Mouse (Mus musculus) ES-Bruce4 (cell line): ENCODE measurements around the gene Mrpl52. TPM values are rescaled to one million over a fixed set of nuclear protein-coding genes. Genes with fewer than 3 reads are reported as not detected.

Source experiments
- H3K27ac ChIP-seq: 2 replicates; pipeline ENCODE4 v1.5.1; 2012; ENCODE audit warnings: low read length, inconsistent platforms; ENCODE audit not compliant: insufficient read depth
- H3K27me3 ChIP-seq: 2 replicates; pipeline ENCODE4 v1.6.1; 2012; ENCODE audit warnings: mild to moderate bottlenecking, low read length, inconsistent platforms; ENCODE audit not compliant: control insufficient read depth, poor library complexity, insufficient read depth, severe bottlenecking
- H3K36me3 ChIP-seq: 2 replicates; pipeline ENCODE4 v1.6.1; 2012; ENCODE audit warnings: inconsistent platforms, mild to moderate bottlenecking, low read length, moderate library complexity; ENCODE audit not compliant: control insufficient read depth, poor library complexity, insufficient read depth, severe bottlenecking
- H3K4me1 ChIP-seq: one replicate; pipeline ENCODE4 v1.8.1; 2011; ENCODE audit warnings: low read length; ENCODE audit not compliant: control insufficient read depth, insufficient read depth
- H3K4me3 ChIP-seq: 2 replicates; pipeline ENCODE4 v1.5.1; 2011; ENCODE audit warnings: low read depth, mild to moderate bottlenecking, low read length
- H3K9ac ChIP-seq: 2 replicates; pipeline ENCODE4 v1.6.1; 2012; ENCODE audit warnings: low read depth, mild to moderate bottlenecking, inconsistent platforms; ENCODE audit not compliant: poor library complexity, severe bottlenecking
- H3K9me3 ChIP-seq: replicated peaks from 2 replicates; pipeline ENCODE4 v1.6.1; 2012; ENCODE audit warnings: mild to moderate bottlenecking, low read length, inconsistent platforms; ENCODE audit not compliant: control insufficient read depth, poor library complexity, insufficient read depth, severe bottlenecking
- CTCF ChIP-seq: IDR thresholded peaks from one replicate; pipeline ENCODE4 v1.8.1; 2011; ENCODE audit warnings: low read depth, low read length
- EP300 ChIP-seq: IDR thresholded peaks from 2 replicates; pipeline ENCODE4 v1.6.1; 2011; ENCODE audit warnings: low read depth, low read length; ENCODE audit not compliant: insufficient read depth
- POLR2A ChIP-seq: IDR thresholded peaks from one replicate; pipeline ENCODE4 v1.8.1; 2011; ENCODE audit warnings: low read length; ENCODE audit not compliant: insufficient read depth
- polyA plus RNA-seq: library from polyadenylated mRNA; stranded (reverse); fragments of >200 nt; gene quantifications from 2 replicates; pipeline ENCODE4 v1.2.4, GENCODE M21; 2011; ENCODE audit warnings: low read depth; ENCODE audit not compliant: missing spikeins, insufficient read depth, insufficient read length

Gene Mrpl52
- polyA plus RNA-seq, 1 experiment: 114 TPM

DNA sequence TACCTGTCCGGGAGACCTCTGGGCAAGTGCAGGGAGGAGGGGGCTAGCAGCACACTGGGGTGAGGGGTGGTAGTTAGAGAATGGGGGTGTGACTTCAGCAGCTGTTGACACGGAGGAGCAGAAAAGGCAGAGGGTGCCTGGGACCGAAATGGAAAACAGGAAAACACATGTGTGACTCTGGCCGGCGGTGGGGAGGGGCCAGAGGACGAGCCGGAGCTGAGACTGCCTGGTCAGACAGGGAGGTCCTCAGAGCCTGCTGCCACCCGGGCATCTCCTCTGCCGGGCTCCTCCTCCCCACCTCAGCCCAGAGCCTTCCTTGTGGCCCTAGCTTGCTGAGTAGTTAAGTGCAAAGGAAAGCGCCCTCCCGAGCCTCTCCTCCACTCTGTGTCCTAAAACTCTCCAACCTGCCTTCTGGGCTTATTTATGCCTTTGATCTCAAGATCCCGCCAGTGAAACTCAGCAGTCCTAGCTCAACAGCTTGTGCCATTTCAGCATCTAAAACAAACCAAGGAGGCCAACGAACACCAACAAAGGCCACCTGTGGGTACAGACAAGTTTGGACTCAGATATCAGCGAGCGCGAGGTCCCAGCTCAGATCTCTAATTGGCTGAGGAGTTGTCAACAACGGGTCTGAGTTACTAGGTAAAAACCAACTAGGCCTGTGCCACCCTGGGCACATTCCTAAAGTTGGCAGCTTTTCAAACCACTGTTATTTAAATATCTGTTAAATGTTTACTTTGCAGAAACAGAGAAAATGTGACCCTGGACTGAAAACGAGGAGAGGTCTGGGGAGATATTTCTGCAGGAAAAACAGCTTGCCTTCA lies 12.6 kb upstream of the Mrpl52 start:
- no peaks in the 10 kb centered on the region for H3K9me3 ChIP-seq
- peak overlapping the region; percentile 46 for H3K4me3 ChIP-seq
- H3K27me3 ChIP-seq: no peaks in the 10 kb centered on the region
- peaks cover 2% of the 10 kb centered on the region for H3K4me1 ChIP-seq
- H3K36me3 ChIP-seq: no peaks in the 10 kb centered on the region
- H3K9ac ChIP-seq: peak overlapping the region; percentile 55
- peak overlapping the region; percentile 94 for H3K27ac ChIP-seq
- TF ChIP-seq CTCF (no peak), EP300 (peak; percentile 63; the same call in 1 of the 2 replicates), POLR2A (no peak)

DNA sequence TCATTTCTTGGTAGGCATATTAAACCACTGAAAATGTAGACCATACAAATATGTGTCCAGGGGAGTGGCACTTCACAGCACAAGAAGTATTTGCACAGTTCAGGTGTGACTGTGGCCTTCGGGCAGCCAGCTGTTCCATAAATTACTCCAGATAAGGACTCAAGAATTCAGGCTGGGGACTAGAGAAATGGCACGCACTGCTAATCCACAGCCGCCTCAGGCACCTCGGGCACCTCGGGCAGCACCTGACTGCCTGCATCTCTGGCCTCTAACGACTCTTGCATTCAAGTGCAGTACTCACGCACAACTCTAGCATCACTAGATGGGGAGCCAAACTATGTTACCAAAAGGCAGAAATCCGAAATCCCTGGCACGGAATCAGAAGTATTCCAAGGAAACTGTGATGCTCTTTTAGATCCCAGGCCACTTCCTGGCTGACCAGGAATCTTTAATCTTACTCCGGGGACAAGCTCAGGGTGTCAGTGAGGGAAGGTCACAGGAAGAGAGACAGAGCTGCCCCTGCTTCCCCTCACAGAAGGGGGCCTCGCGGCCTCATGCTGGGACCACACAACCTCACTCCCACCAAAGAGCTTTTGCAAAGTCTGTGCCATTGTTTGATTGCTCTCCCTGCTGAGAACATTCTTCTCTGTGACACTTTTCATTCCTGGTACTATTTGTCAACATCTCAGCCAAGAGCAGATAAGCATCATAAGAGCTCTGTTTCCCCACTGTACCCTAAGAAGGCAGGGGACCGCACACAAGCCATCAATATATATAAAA lies 11.3 kb upstream of the Mrpl52 start:
- no peak for TF ChIP-seq CTCF
- TF ChIP-seq POLR2A: no peak
- TF ChIP-seq EP300: peak; percentile 97
- H3K27me3 ChIP-seq: no peaks in the 10 kb centered on the region
- H3K27ac ChIP-seq: peak overlapping the region; percentile 73
- H3K4me1 ChIP-seq: peaks cover 2% of the 10 kb centered on the region
- peak overlapping the region; percentile 19 for H3K4me3 ChIP-seq
- H3K9me3 ChIP-seq: no peaks in the 10 kb centered on the region
- no peaks in the 10 kb centered on the region for H3K36me3 ChIP-seq
- H3K9ac ChIP-seq: peak overlapping the region; percentile 55; the same call in 1 of the 2 replicates

DNA sequence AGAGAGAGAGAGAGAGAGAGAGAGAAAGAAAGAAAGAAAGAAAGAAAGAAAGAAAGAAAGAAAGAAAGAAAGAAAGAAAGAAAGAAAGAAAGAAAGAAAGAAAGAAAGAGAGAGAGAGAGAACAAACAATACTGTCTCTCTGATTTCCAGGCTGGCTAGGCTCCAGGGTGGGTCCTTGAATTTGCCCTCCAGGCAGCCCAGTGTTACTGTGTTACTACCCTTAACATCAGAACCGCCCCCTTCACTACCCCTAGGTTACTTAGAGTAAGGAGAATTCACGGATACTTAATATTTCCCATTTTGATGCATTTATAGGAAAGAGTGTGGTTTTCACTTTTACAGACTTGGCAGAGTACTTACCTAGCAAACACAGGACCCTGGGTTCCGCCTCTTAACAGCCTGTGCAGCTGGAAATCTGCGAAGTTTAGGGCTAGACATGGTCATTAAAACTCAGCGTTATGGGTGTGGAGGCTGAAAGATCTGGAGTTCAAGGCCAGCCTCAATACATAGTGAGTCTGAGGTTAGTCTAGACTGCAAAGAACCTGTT lies 10.4 kb upstream of the Mrpl52 start:
- H3K9me3 ChIP-seq: no peaks in the 10 kb centered on the region
- TF ChIP-seq EP300 (no peak), CTCF (no peak), POLR2A (no peak)
- H3K27me3 ChIP-seq: no peaks in the 10 kb centered on the region
- peaks cover 2% of the 10 kb centered on the region for H3K4me1 ChIP-seq
- H3K9ac ChIP-seq: peak overlapping the region; percentile 61
- H3K27ac ChIP-seq: peak overlapping the region; percentile 60
- no peaks in the 10 kb centered on the region for H3K36me3 ChIP-seq
- H3K4me3 ChIP-seq: peak overlapping the region; percentile 62

DNA sequence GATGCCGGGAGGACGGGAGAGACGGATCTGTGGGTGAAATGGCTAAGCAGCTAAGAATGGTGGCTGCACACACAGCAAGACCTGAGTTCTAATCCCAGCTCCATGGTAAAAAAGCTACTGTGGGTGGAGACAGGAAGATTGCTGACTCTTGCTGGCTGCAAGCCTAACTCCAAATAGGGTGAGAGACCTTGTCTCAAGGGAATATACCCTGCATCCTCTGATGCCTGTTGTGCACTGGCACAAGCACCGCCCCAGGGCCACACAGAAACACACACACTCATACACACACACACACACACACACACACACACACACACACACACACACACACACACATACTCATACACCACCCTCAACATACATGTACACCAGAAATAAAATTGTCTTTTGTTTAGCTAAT lies 9.9 kb upstream of the Mrpl52 start:
- Histone ChIP-seq H3K27ac (peak overlapping the region; percentile 60), H3K9me3 (no peaks in the 10 kb centered on the region), H3K4me3 (peak overlapping the region; percentile 62), H3K9ac (peak overlapping the region; percentile 61), H3K27me3 (no peaks in the 10 kb centered on the region), H3K36me3 (no peaks in the 10 kb centered on the region), H3K4me1 (peaks cover 2% of the 10 kb centered on the region)
- TF ChIP-seq CTCF (no peak), EP300 (no peak), POLR2A (no peak)

DNA sequence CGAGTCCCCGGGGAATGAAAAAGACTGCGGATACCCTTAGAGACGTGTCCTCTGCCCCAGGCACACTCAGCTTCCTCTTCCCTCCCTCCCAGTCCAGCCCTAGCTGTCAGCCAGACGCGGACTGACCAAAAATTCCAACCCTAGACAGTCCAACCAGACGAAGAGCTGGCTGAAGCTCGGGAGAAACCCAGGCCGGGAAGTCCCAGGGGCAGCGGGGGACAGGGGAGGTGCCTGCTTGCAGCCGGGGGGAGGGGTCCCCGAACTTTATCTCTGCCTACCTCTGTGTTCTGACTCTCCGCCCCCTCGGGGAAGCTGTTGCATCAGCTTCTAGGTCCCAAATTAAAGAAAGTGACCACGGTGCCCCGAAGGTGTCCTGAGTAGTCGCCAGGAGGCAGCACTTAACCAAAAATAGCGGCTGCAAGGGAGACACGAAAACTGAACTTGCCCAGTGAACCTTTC lies 9.1 kb upstream of the Mrpl52 start, which contains the start of gene Slc7a7:
Gene Slc7a7, minus strand, starts transcription at position 158 of the 459 bp plus-strand sequence.
- peak within 1 kb of the TSS; percentile 60 for H3K27ac ChIP-seq
- no peaks in the 10 kb centered on the region for H3K27me3 ChIP-seq
- TF ChIP-seq CTCF (peak; percentile 74), POLR2A (no peak), EP300 (no peak)
- peak within 1 kb of the TSS; percentile 61 for H3K9ac ChIP-seq
- H3K9me3 ChIP-seq: no peaks in the 10 kb centered on the region
- H3K36me3 ChIP-seq: no peaks in the 10 kb centered on the region
- no peaks in the 10 kb centered on the region for H3K4me1 ChIP-seq
- H3K4me3 ChIP-seq: peak within 1 kb of the TSS; percentile 62
